Mouse (Mus musculus) embryonic facial prominence, embryonic 13.5 days (tissue): Measurements from ENCODE around the gene Olfr780. TPM values are rescaled to one million over a fixed set of nuclear protein-coding genes. Genes with fewer than 3 reads are reported as not detected.
"Not testable (repeated sequence)": the region's sequence is repeated elsewhere in the genome, so short reads cannot be mapped to it uniquely, and the experiment has no call there.

Experiments
- ATAC-seq: fragments of 200-750 bp; cut with Nextera tagmentation; 2 replicates; pipeline ENCODE4 v1.8.0; 2017; ENCODE audit warnings: low read depth; ENCODE audit not compliant: insufficient number of reproducible peaks, insufficient read depth, low FRiP score, low TSS enrichment
- H3K27ac ChIP-seq: fragments of 300-500 bp; sonication (generic); 2 replicates; pipeline ENCODE4 v1.5.1; 2015; ENCODE audit warnings: moderate library complexity, mild to moderate bottlenecking, inconsistent platforms
- H3K27me3 ChIP-seq: fragments of 300-500 bp; sonication (generic); 2 replicates; pipeline ENCODE4 v1.6.1; 2015; ENCODE audit warnings: mild to moderate bottlenecking, inconsistent platforms
- H3K36me3 ChIP-seq: fragments of 300-500 bp; sonication (generic); 2 replicates; pipeline ENCODE4 v1.6.1; 2015; ENCODE audit warnings: mild to moderate bottlenecking, inconsistent platforms
- H3K4me1 ChIP-seq: fragments of 300-500 bp; sonication (generic); 2 replicates; pipeline ENCODE4 v1.6.1; 2015; ENCODE audit warnings: inconsistent platforms
- H3K4me2 ChIP-seq: fragments of 300-500 bp; sonication (generic); 2 replicates; pipeline ENCODE4 v1.6.1; 2015; ENCODE audit warnings: moderate library complexity, mild to moderate bottlenecking, inconsistent platforms
- H3K4me3 ChIP-seq: fragments of 300-500 bp; sonication (generic); 2 replicates; pipeline ENCODE4 v1.5.1; 2015; ENCODE audit warnings: mild to moderate bottlenecking, inconsistent platforms
- H3K9ac ChIP-seq: fragments of 300-500 bp; sonication (generic); 2 replicates; pipeline ENCODE4 v1.6.1; 2015; ENCODE audit warnings: mild to moderate bottlenecking, inconsistent platforms
- H3K9me3 ChIP-seq: fragments of 300-500 bp; sonication (generic); 2 replicates; pipeline ENCODE4 v1.6.1; 2016; ENCODE audit warnings: inconsistent platforms
- WGBS: fragments of 180-500 bp; shearing (Covaris S2); methylation state at CpG from one replicate; pipeline ENCODE4 v1.1.7; 2015; ENCODE audit warnings: mixed read lengths; 5-methylcytosine and 5-hydroxymethylcytosine counted together
- polyA plus RNA-seq: library from polyadenylated mRNA; unstranded; fragments of >200 nt; fragmentation: Nextera tagmentation; extraction: Ambion mirVana; gene quantifications from 2 replicates; pipeline ENCODE4 v1.2.1, GENCODE M21; 2015

The Olfr780 gene
- not detected in 2 replicates for polyA plus RNA-seq

DNA sequence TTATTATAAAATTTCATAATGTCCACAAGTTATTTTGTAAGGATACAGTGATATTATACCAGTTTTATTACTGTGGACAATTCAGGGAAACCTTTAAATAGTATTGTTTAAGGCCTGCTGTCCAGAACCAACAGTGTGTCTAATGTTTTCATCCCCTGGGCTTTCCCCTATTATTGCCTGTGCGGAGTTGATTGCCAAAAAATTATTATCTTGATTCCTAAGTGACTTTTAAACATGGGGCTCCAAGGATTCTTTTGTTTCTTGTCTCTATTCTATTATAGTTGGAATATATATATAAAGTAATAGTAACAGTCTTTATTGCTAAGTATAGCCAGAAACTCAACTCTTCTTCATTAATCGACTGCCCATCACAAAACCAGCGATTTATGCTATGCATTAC is at the start of gene Olfr780:
Gene Olfr780 (plus strand): TSS at position 301 of the 400 bp plus-strand sequence.
- H3K9me3 ChIP-seq: no peaks in the 10 kb centered on the region
- no peaks in the 10 kb centered on the region for H3K4me1 ChIP-seq
- H3K4me2 ChIP-seq: no peak within 1 kb of the TSS
- 85% methylated on average over 3 of the region's 3 CpGs for WGBS
- no peak for ATAC-seq
- no peak within 1 kb of the TSS for H3K27ac ChIP-seq
- no peaks in the 10 kb centered on the region for H3K36me3 ChIP-seq
- no peaks in the 10 kb centered on the region for H3K27me3 ChIP-seq
- H3K4me3 ChIP-seq: no peak within 1 kb of the TSS
- no peak within 1 kb of the TSS for H3K9ac ChIP-seq

DNA sequence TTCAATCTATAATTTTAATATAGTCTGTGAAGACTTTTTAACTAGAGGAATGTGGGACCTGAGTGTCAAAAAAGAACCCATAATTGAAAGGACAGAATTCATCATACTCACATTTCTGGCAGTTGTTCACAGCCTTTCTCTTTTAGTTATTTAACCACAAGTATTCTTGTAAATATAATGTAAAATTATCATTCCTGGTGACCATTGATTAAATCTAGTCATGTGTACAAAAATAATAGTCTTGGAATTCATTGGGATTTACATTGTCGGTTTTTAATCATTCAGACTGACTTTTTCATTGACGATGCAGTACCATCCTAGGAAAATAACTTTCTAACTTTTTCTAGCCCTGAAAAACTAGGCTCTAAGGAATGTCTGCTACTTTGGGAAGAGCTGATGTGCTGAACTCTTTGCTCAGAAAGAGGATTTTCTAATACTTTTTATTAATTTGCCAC is 46.8 kb upstream of the Olfr780 start, which contains the start of gene Olfr777:
Gene Olfr777 (minus strand): TSS at position 405 of the 455 bp plus-strand sequence.
- Histone ChIP-seq H3K9ac (no peak within 1 kb of the TSS), H3K27me3 (no peaks in the 10 kb centered on the region), H3K27ac (no peak within 1 kb of the TSS), H3K4me2 (no peak within 1 kb of the TSS), H3K4me1 (no peaks in the 10 kb centered on the region), H3K9me3 (no peaks in the 10 kb centered on the region), H3K4me3 (no peak within 1 kb of the TSS), H3K36me3 (no peaks in the 10 kb centered on the region)
- WGBS: 85% methylated on average over 2 of the region's 2 CpGs
- ATAC-seq: no peak

DNA sequence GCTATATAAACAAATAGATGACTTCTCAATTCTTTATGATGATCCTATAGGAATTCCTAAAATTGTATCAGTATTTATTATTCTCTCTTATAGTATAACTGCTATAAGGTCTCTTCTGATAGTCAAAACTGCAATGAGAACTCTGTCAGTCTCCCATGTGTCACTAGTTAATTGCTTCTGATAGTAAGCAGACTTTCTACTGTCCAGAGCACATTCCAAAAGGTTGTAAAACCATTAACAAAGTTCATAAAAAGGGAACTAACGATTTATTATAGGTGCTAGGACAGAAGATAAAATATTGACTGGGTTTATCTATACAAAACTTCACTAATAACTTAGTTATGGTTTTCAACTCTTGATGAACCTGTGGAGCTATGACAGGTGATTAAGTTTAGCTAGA is 4.9 kb upstream of the Olfr780 start:
- H3K9ac ChIP-seq, H3K27ac ChIP-seq, H3K36me3 ChIP-seq, H3K4me3 ChIP-seq, H3K27me3 ChIP-seq, ATAC-seq, H3K4me2 ChIP-seq, H3K9me3 ChIP-seq, H3K4me1 ChIP-seq: not testable (repeated sequence)
- WGBS: 64% methylated on average over 1 of the region's 1 CpGs

DNA sequence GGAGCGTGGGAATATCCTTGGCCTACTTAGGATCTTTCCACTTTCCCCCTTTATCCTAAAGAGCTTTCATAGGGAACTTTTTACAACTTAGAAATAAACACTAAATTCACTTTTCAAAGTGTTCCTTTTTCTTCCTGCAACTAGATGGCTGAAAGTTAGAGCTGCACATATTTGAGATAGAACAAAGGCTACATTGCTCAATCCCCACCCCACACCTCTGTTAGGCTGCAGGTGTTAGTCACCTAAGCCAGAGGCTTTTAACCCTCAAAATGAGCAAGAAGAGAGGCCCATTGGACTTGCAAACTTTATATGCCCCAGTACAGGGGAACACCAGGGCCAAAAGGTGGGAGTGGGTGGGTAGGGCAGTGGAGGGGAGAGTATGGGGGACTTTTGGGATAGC is 4.4 kb upstream of the Olfr780 start:
- not testable (repeated sequence) for H3K9me3 ChIP-seq, H3K36me3 ChIP-seq, H3K9ac ChIP-seq, H3K4me3 ChIP-seq, ATAC-seq, H3K4me2 ChIP-seq, H3K27ac ChIP-seq, H3K27me3 ChIP-seq, H3K4me1 ChIP-seq
- WGBS: 80% methylated on average over 1 of the region's 1 CpGs

DNA sequence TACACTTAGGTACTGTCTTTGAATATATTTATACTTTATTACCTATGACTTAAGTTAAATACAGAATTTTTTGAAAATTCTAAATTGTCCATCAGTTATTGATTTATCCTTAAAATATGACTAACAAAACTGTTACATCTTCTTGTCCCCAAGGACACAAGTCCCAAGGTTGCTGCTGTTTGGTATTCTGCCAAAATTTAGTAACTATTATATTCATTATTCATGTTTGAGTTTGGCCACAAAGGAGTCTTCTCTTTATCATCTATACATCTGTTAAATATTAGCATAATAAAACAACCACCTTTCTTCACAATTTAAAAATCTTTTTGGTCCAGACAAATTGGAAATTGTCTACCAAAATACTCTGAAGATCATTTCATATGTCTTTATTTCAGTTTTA is 10.6 kb downstream of the Olfr780 start, which contains the start of gene Olfr781:
Gene Olfr781 (plus strand): TSS at position 301 of the 400 bp plus-strand sequence.
- H3K4me2 ChIP-seq: no peak within 1 kb of the TSS
- no peaks in the 10 kb centered on the region for H3K9me3 ChIP-seq
- H3K9ac ChIP-seq: no peak within 1 kb of the TSS
- H3K27ac ChIP-seq: no peak within 1 kb of the TSS
- no peaks in the 10 kb centered on the region for H3K4me1 ChIP-seq
- no peaks in the 10 kb centered on the region for H3K27me3 ChIP-seq
- no peaks in the 10 kb centered on the region for H3K36me3 ChIP-seq
- no peak for ATAC-seq
- H3K4me3 ChIP-seq: no peak within 1 kb of the TSS

DNA sequence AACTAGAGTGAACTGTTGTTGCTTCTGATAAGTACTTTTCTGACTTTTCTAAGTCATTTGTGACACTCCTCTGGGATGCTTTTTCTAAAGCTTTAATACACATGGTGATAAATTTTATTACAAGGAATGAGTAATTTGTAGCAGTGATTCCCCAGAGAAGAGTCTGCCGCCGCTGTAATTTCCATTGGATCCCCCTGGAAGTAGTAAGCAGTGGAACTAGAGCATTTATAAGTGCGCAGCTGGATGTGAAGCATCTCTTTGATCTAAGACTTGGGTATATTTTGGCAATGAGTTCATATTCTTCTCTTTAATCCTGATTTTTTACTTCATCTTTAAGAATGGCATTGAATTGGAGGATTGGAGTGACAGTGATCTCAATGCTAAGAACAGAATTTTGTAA is 30.6 kb downstream of the Olfr780 start, which contains the start of gene Olfr782:
Gene Olfr782 (plus strand): TSS at position 301 of the 400 bp plus-strand sequence.
- no peaks in the 10 kb centered on the region for H3K4me1 ChIP-seq
- H3K27me3 ChIP-seq: no peaks in the 10 kb centered on the region
- H3K4me2 ChIP-seq: no peak within 1 kb of the TSS
- H3K9me3 ChIP-seq: no peaks in the 10 kb centered on the region
- WGBS: 88% methylated on average over 3 of the region's 3 CpGs
- H3K36me3 ChIP-seq: no peaks in the 10 kb centered on the region
- no peak within 1 kb of the TSS for H3K9ac ChIP-seq
- no peak for ATAC-seq
- H3K4me3 ChIP-seq: no peak within 1 kb of the TSS
- no peak within 1 kb of the TSS for H3K27ac ChIP-seq

DNA sequence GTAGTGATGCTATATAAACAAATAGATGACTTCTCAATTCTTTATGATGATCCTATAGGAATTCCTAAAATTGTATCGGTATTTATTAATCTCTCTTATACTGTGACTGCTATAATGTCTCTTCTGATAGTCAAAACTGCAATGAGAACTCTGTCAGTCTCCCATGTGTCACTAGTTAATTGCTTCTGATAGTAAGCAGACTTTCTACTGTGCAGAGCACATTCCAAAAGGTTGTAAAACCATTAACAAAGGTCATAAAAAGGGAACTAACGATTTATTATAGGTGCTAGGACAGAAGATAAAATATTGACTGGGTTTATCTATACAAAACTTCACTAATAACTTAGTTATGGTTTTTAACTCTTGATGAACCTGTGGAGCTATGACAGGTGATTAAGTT is 34.6 kb downstream of the Olfr780 start:
- H3K27ac ChIP-seq, H3K4me3 ChIP-seq, H3K9me3 ChIP-seq, H3K36me3 ChIP-seq, H3K4me2 ChIP-seq, H3K4me1 ChIP-seq, ATAC-seq, H3K27me3 ChIP-seq, H3K9ac ChIP-seq: not testable (repeated sequence)
- 79% methylated on average over 2 of the region's 2 CpGs for WGBS

DNA sequence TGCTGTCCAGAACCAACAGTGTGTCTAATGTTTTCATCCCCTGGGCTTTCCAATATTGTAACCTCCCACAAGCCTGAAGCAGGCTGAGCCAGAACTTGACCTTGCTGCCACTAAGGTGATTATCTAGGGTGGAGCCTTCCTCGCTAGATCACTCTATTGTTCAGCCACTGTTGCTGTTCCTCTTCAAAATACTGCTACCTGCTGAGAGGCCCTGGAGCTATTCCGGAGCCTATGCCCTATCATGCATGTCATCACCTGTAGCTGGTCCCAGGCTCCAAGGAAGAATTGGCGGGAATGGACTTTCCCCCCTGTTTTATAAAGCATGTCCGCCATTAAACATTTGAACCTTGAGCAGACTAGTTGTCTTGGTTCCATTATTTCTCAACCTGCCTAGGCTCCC is 38.6 kb downstream of the Olfr780 start:
- H3K9me3 ChIP-seq, H3K9ac ChIP-seq, H3K4me1 ChIP-seq, H3K27me3 ChIP-seq, H3K4me3 ChIP-seq, H3K27ac ChIP-seq, ATAC-seq, H3K36me3 ChIP-seq, H3K4me2 ChIP-seq: not testable (repeated sequence)
- 85% methylated on average over 4 of the region's 4 CpGs for WGBS

DNA sequence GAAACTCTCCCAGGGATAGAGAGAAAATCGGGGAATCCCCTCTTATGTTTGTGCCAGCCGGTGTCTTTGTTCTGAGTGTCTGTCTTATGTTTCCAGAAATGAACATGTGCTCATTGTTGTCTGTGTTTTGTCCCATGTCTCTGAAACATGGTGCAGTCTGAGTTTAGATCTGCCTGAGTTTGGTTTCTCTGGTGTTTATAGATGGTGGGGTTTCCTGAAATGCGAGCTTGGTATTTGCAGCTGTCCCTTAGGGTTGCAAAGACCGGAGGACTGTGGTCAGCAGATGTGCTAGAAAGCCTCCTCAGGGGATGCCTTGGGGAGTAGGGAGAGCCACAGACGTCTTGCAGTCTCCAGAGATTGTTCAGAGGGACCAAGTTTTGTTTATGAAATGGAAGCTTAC is 39.4 kb downstream of the Olfr780 start:
- Histone ChIP-seq H3K36me3 (no peaks in the 10 kb centered on the region), H3K4me2 (no peak overlapping the region), H3K27me3 (no peaks in the 10 kb centered on the region), H3K9me3 (0 out of 2 replicates have a peak, but pooled peaks cover 3% of the 10 kb centered on the region), H3K4me3 (no peak overlapping the region), H3K9ac (no peak overlapping the region), H3K27ac (no peak overlapping the region), H3K4me1 (no peaks in the 10 kb centered on the region)
- WGBS: 68% methylated on average over 5 of the region's 5 CpGs
- no peak for ATAC-seq

Other genes with a start within 250 kb of the Olfr780 start
- not detected in 2 replicates for gene Olfr766-ps1, start 249.1 kb upstream of the Olfr780 start, polyA plus RNA-seq
- not detected in 2 replicates for gene Olfr767, start 235.2 kb upstream of the Olfr780 start, polyA plus RNA-seq
- gene Olfr768, start 218.7 kb upstream of the Olfr780 start, polyA plus RNA-seq: not detected in 2 replicates
- not detected in 2 replicates for gene Olfr769, start 200.3 kb upstream of the Olfr780 start, polyA plus RNA-seq
- gene Olfr770, start 179.1 kb upstream of the Olfr780 start, polyA plus RNA-seq: not detected in 2 replicates
- not detected in 2 replicates for gene Olfr771, start 153.4 kb upstream of the Olfr780 start, polyA plus RNA-seq
- not detected in 2 replicates for gene Olfr772, start 140.2 kb upstream of the Olfr780 start, polyA plus RNA-seq
- not detected in 2 replicates for gene Olfr773, start 130.7 kb upstream of the Olfr780 start, polyA plus RNA-seq
- not detected in 2 replicates for gene Olfr774, start 81.9 kb upstream of the Olfr780 start, polyA plus RNA-seq
- not detected in 2 replicates for gene Olfr775, start 69.7 kb upstream of the Olfr780 start, polyA plus RNA-seq
- not detected in 2 replicates for gene Olfr776, start 59.0 kb upstream of the Olfr780 start, polyA plus RNA-seq
- gene Olfr777, start 46.6 kb upstream of the Olfr780 start, polyA plus RNA-seq: not detected in 2 replicates
- not detected in 2 replicates for gene Olfr781, start 10.7 kb downstream of the Olfr780 start, polyA plus RNA-seq
- not detected in 2 replicates for gene Olfr782, start 30.7 kb downstream of the Olfr780 start, polyA plus RNA-seq
- gene Olfr784, start 66.0 kb downstream of the Olfr780 start, polyA plus RNA-seq: 0.11 TPM in 1 of 2 replicates, not detected in the other
- not detected in 2 replicates for gene Olfr785, start 87.3 kb downstream of the Olfr780 start, polyA plus RNA-seq
- not detected in 2 replicates for gene Olfr786, start 109.2 kb downstream of the Olfr780 start, polyA plus RNA-seq
- not detected in 2 replicates for gene Olfr787, start 143.7 kb downstream of the Olfr780 start, polyA plus RNA-seq
- gene Olfr788, start 152.9 kb downstream of the Olfr780 start, polyA plus RNA-seq: not detected in 2 replicates
- gene Olfr789, start 166.6 kb downstream of the Olfr780 start, polyA plus RNA-seq: not detected in 2 replicates
- not detected in 2 replicates for gene Olfr790, start 180.4 kb downstream of the Olfr780 start, polyA plus RNA-seq
- gene Olfr791, start 203.7 kb downstream of the Olfr780 start, polyA plus RNA-seq: not detected in 2 replicates
- not detected in 2 replicates for gene Olfr792, start 221.0 kb downstream of the Olfr780 start, polyA plus RNA-seq
- not detected in 2 replicates for gene Olfr794, start 249.5 kb downstream of the Olfr780 start, polyA plus RNA-seq